Mouse (Mus musculus): ENCODE data around the gene Osbpl8. TPM values are rescaled to one million over a fixed set of nuclear protein-coding genes. Genes with fewer than 3 reads are reported as not detected.
A peak's percentile ranks its signal among the peaks of the same experiment; 100 is the strongest.

Gene Osbpl8
- polyA plus RNA-seq, 2 experiments: 6.3 to 7.2 TPM

- H3K27ac ChIP-seq: peak overlapping the region; percentile 92
- H3K9me3 ChIP-seq (ENCODE audit: control insufficient read depth, low read length): no peaks in the 10 kb centered on the region
- no peaks in the 10 kb centered on the region for H3K36me3 ChIP-seq (replicated peaks; ENCODE audit: control insufficient read depth, insufficient read depth, low read depth)
- H3K4me2 ChIP-seq (ENCODE audit: low read depth): peak overlapping the region; percentile 85
- H3K4me3 ChIP-seq (ENCODE audit: insufficient read depth in 1 of 2, low read depth in 2 of 2, low read length in 2 of 2): peak overlapping the region; percentile 57 to 99
- no peak for DNase-seq (ENCODE audit: low read depth in 3 of 3, low spot score in 3 of 3)
- H3K27me3 ChIP-seq (ENCODE audit: control insufficient read depth, insufficient read depth, low read length): no peaks in the 10 kb centered on the region
- TF ChIP-seq EP300 (IDR thresholded peaks at IDR 0.05; ENCODE audit: low read depth) (no peak), CTCF (IDR thresholded peaks at IDR 0.05; ENCODE audit: low read depth) (no peak)
- H3K9ac ChIP-seq (replicated peaks): peak overlapping the region; percentile 77
- WGBS (ENCODE audit: insufficient replicate concordance): 25% methylated on average over 9 of the region's 9 CpGs
- peaks cover 25 to 35% of the 10 kb centered on the region in 2 experiments for H3K4me1 ChIP-seq (replicated peaks; ENCODE audit: control insufficient read depth in 2 of 2, insufficient read depth in 2 of 2, low read length in 1 of 2)
- no peak for ATAC-seq (ENCODE audit: insufficient read depth)
These were observed 831 bp upstream of the Osbpl8 start for GRCm38 (mm10) chr10:111163601-111164240.

- WGBS (ENCODE audit: insufficient replicate concordance): under 1% methylated on average over 50 of the region's 52 CpGs
- H3K27ac ChIP-seq: peak overlapping the region; percentile 89
- ATAC-seq (ENCODE audit: insufficient read depth): peak; percentile 47
- no peaks in the 10 kb centered on the region for H3K36me3 ChIP-seq (replicated peaks; ENCODE audit: control insufficient read depth, insufficient read depth, low read depth)
- peak overlapping the region; percentile 99 for H3K9ac ChIP-seq (replicated peaks)
- H3K9me3 ChIP-seq (ENCODE audit: control insufficient read depth, low read length): no peaks in the 10 kb centered on the region
- peak overlapping the region; percentile 80 for H3K4me2 ChIP-seq (ENCODE audit: low read depth)
- TF ChIP-seq CTCF (IDR thresholded peaks at IDR 0.05; ENCODE audit: low read depth) (no peak; the same call in 1 of the 2 replicates), EP300 (IDR thresholded peaks at IDR 0.05; ENCODE audit: low read depth) (0 out of 2 replicates have a peak, but pooled peaks have one; percentile 18)
- no peaks in the 10 kb centered on the region for H3K27me3 ChIP-seq (ENCODE audit: control insufficient read depth, insufficient read depth, low read length)
- peaks cover 34 to 41% of the 10 kb centered on the region in 2 experiments for H3K4me1 ChIP-seq (replicated peaks; ENCODE audit: control insufficient read depth in 2 of 2, insufficient read depth in 2 of 2, low read length in 1 of 2)
- peak in 2 of 3 experiments; percentile 41 to 47 for DNase-seq (ENCODE audit: low read depth in 3 of 3, low spot score in 3 of 3)
- peak overlapping the region; percentile 78 to 99 for H3K4me3 ChIP-seq (ENCODE audit: insufficient read depth in 1 of 2, low read depth in 2 of 2, low read length in 2 of 2)
These were observed 848 bp downstream of the Osbpl8 start for GRCm38 (mm10) chr10:111165219-111165981.

GRCm38 (mm10) chr10:111166057-111166841 lies 1.7 kb downstream of the Osbpl8 start:
- H3K27ac ChIP-seq: peak overlapping the region; percentile 89
- H3K36me3 ChIP-seq (replicated peaks; ENCODE audit: control insufficient read depth, insufficient read depth, low read depth): no peaks in the 10 kb centered on the region
- WGBS (ENCODE audit: insufficient replicate concordance): 44% methylated on average over 4 of the region's 4 CpGs
- H3K4me1 ChIP-seq (replicated peaks; ENCODE audit: control insufficient read depth in 2 of 2, insufficient read depth in 2 of 2, low read length in 1 of 2): peaks cover 43 to 47% of the 10 kb centered on the region in 2 experiments
- peak overlapping the region; percentile 99 for H3K9ac ChIP-seq (replicated peaks)
- H3K9me3 ChIP-seq (ENCODE audit: control insufficient read depth, low read length): no peaks in the 10 kb centered on the region
- no peak for TF ChIP-seq EP300 (IDR thresholded peaks at IDR 0.05; ENCODE audit: low read depth)
- H3K4me3 ChIP-seq (ENCODE audit: insufficient read depth in 1 of 2, low read depth in 2 of 2, low read length in 2 of 2): peak overlapping the region; percentile 78 to 99
- no peaks in the 10 kb centered on the region for H3K27me3 ChIP-seq (ENCODE audit: control insufficient read depth, insufficient read depth, low read length)
- no peak for DNase-seq (ENCODE audit: low read depth in 3 of 3, low spot score in 3 of 3)
- no peak for ATAC-seq (ENCODE audit: insufficient read depth)
- peak overlapping the region; percentile 80 for H3K4me2 ChIP-seq (ENCODE audit: low read depth)

GRCm38 (mm10) chr10:111167444-111167843 lies 2.9 kb downstream of the Osbpl8 start:
- peak; percentile 57 to 66 (median 61) for DNase-seq (ENCODE audit: low read depth in 3 of 3, low spot score in 3 of 3)
- TF ChIP-seq CTCF (IDR thresholded peaks at IDR 0.05; ENCODE audit: low read depth) (no peak), EP300 (IDR thresholded peaks at IDR 0.05; ENCODE audit: low read depth) (peak; percentile 54)
- Histone ChIP-seq H3K4me1 (replicated peaks; ENCODE audit: control insufficient read depth in 2 of 2, insufficient read depth in 2 of 2, low read length in 1 of 2) (peaks cover 45 to 52% of the 10 kb centered on the region in 2 experiments), H3K4me3 (ENCODE audit: insufficient read depth in 1 of 2, low read depth in 2 of 2, low read length in 2 of 2) (peak overlapping the region; percentile 14 to 49; a peak in 3 of 4 replicates), H3K27me3 (ENCODE audit: control insufficient read depth, insufficient read depth, low read length) (no peaks in the 10 kb centered on the region), H3K4me2 (ENCODE audit: low read depth) (peak overlapping the region; percentile 80), H3K36me3 (replicated peaks; ENCODE audit: control insufficient read depth, insufficient read depth, low read depth) (no peaks in the 10 kb centered on the region), H3K9ac (replicated peaks) (peak overlapping the region; percentile 66), H3K27ac (peak overlapping the region; percentile 98), H3K9me3 (ENCODE audit: control insufficient read depth, low read length) (no peaks in the 10 kb centered on the region)
- ATAC-seq (ENCODE audit: insufficient read depth): no peak
- 14% methylated on average over 4 of the region's 4 CpGs for WGBS (ENCODE audit: insufficient replicate concordance)
